Mouse (Mus musculus) lung, postnatal 10 days (tissue): ENCODE results near the gene Gnb1.
"Not testable (repeated sequence)": the region's sequence is repeated elsewhere in the genome, so short reads cannot be mapped to it uniquely, and the experiment has no call there.

Experiments
- DNase-seq: peaks from one replicate; pipeline ENCODE4 v3.0.0; 2021

Gnb1 gene

GRCm38 (mm10) chr4:155490990-155491504 is at the start of gene Gnb1:
TSS of gene Gnb1 (plus strand) at chr4:155491361.
- peak; percentile 96 for DNase-seq

GRCm38 (mm10) chr4:155442808-155443207 is 48.4 kb upstream of the Gnb1 start:
- no peak for DNase-seq

- no peak for DNase-seq
Observed at GRCm38 (mm10) chr4:155451597-155451996, 39.6 kb upstream of the Gnb1 start.

- DNase-seq: no peak
Observed at GRCm38 (mm10) chr4:155458575-155458974, 32.6 kb upstream of the Gnb1 start.

- DNase-seq: no peak
Observed at GRCm38 (mm10) chr4:155463050-155463449, 28.1 kb upstream of the Gnb1 start.

GRCm38 (mm10) chr4:155463611-155464010 is 27.6 kb upstream of the Gnb1 start:
- no peak for DNase-seq

- DNase-seq: no peak
Observed at GRCm38 (mm10) chr4:155464061-155464460, 27.1 kb upstream of the Gnb1 start.

- DNase-seq: no peak
Observed at GRCm38 (mm10) chr4:155465607-155466006, 25.6 kb upstream of the Gnb1 start.

GRCm38 (mm10) chr4:155466080-155466479 is 25.1 kb upstream of the Gnb1 start:
- DNase-seq: no peak

- no peak for DNase-seq
Observed at GRCm38 (mm10) chr4:155467237-155468010, 23.7 kb upstream of the Gnb1 start.

GRCm38 (mm10) chr4:155468952-155469351 is 22.2 kb upstream of the Gnb1 start, which contains the start of gene Tmem52:
TSS of gene Tmem52 (plus strand) at chr4:155469114.
- peak; percentile 70 for DNase-seq

- no peak for DNase-seq
Observed at GRCm38 (mm10) chr4:155469590-155470262, 21.4 kb upstream of the Gnb1 start.

- no peak for DNase-seq
Observed at GRCm38 (mm10) chr4:155470263-155470953, 20.8 kb upstream of the Gnb1 start.

GRCm38 (mm10) chr4:155470997-155471396 is 20.2 kb upstream of the Gnb1 start:
- DNase-seq: no peak

- no peak for DNase-seq
Observed at GRCm38 (mm10) chr4:155471406-155471805, 19.8 kb upstream of the Gnb1 start.

- DNase-seq: no peak
Observed at GRCm38 (mm10) chr4:155472716-155473290, 18.4 kb upstream of the Gnb1 start.

- DNase-seq: no peak
Observed at GRCm38 (mm10) chr4:155473319-155473718, 17.8 kb upstream of the Gnb1 start.

GRCm38 (mm10) chr4:155473796-155474195 is 17.4 kb upstream of the Gnb1 start:
- not testable (repeated sequence) for DNase-seq

GRCm38 (mm10) chr4:155481381-155482124 is 9.6 kb upstream of the Gnb1 start:
- DNase-seq: peak; percentile 88

GRCm38 (mm10) chr4:155482125-155482480 is 9.1 kb upstream of the Gnb1 start:
- no peak for DNase-seq

GRCm38 (mm10) chr4:155482733-155483540 is 8.2 kb upstream of the Gnb1 start:
- DNase-seq: no peak
